Comparison of ENCODE assay signal across 26 mouse cellular contexts in the genomic region with DNA sequence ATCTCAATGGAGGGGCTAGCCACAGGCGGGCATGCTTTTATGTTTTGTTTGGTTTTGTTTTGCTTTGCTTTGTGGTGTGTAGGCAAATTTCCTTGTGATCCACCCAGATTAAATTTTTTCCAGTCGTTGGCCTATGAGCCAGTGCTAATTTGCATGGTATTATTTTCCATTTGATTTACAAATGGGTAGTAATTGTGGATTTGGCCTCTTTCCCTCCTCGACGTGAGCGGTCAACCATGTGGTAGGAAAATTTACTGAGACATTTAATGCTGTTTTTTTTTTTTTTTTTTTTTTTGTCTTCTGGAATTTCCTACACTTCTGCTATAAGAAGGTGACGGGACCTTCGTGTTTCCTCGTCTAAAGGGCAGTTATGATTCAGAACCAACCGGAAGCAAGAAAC. TPM values are rescaled to one million over a fixed set of nuclear protein-coding genes. Genes with fewer than 3 reads are reported as not detected.
DNase-seq lines count a peak whose midpoint lies in the region; ATAC-seq and TF ChIP-seq lines count a peak whose summit lies in the region.
"Had no signal": no experiment of that assay in that cellular context is flagged by ENCODE, and none has a peak within 500 bp of the region (broad histone marks: within the 10 kb centered on the region; RNA-seq: fewer than 3 reads in every experiment).

No protein-coding gene starts in this region.

- H3K4me3 ChIP-seq in kidney, adult 2 months (ENCODE audit: insufficient read depth, low read depth, low read length): no peak overlapping the region
- no peak overlapping the region for H3K4me3 ChIP-seq in kidney, embryonic 16.5 days (ENCODE audit: low read length)
- H3K4me3 ChIP-seq in CH12.LX (replicated peaks in 1 of 3; ENCODE audit: low read depth in 2 of 3, low read length in 2 of 3, poor library complexity in 1 of 3): no peak overlapping the region
- no peak overlapping the region for H3K4me3 ChIP-seq in embryonic facial prominence, embryonic 14.5 days (ENCODE audit: low read depth, low read length)
- no peak overlapping the region for H3K4me3 ChIP-seq in lung, postnatal 0 days (ENCODE audit: low read depth, low read length)
- H3K4me3 ChIP-seq: heart, adult 2 months; heart, embryonic 12.5 days; hindbrain, embryonic 13.5 days; midbrain, embryonic 15.5 days; stomach, embryonic 15.5 days had no signal

- no peak for TF ChIP-seq POLR2A in kidney, adult 2 months (IDR thresholded peaks at IDR 0.05; ENCODE audit: low read depth, low read length)
- no peak for TF ChIP-seq POLR2A in CH12.LX (IDR thresholded peaks at IDR 0.05; ENCODE audit: low read depth, low read length)

- no peak for TF ChIP-seq CTCF in kidney, adult 2 months (conservative IDR thresholded peaks at IDR 0.05; ENCODE audit: insufficient read depth, insufficient read length, low read depth, low read length)
- TF ChIP-seq CTCF in CH12.LX (conservative IDR thresholded peaks at IDR 0.05 in 1 of 2, IDR thresholded peaks at IDR 0.05 in 1 of 2; ENCODE audit: low read depth in 2 of 2, low read length in 2 of 2): no peak
- TF ChIP-seq CTCF in lung, postnatal 0 days (IDR thresholded peaks at IDR 0.05): no peak

- H3K27ac ChIP-seq in kidney, adult 2 months (ENCODE audit: insufficient read depth, low read depth, low read length): no peak overlapping the region
- H3K27ac ChIP-seq in kidney, embryonic 16.5 days (ENCODE audit: low read length): no peak overlapping the region
- no peak overlapping the region for H3K27ac ChIP-seq in CH12.LX (ENCODE audit: insufficient read depth, low read depth)
- H3K27ac ChIP-seq in embryonic facial prominence, embryonic 14.5 days (replicated peaks; ENCODE audit: low read depth, low read length): no peak overlapping the region
- no peak overlapping the region for H3K27ac ChIP-seq in lung, postnatal 0 days (ENCODE audit: low read length)
- H3K27ac ChIP-seq: heart, adult 2 months; midbrain, embryonic 15.5 days; stomach, embryonic 15.5 days had no signal

- ATAC-seq in kidney, embryonic 16.5 days (ENCODE audit: low FRiP score, low TSS enrichment): no peak
- ATAC-seq in embryonic facial prominence, embryonic 14.5 days (ENCODE audit: low read depth): no peak
- no peak for ATAC-seq in lung, postnatal 0 days
- ATAC-seq: forebrain, embryonic 14.5 days; intestine, embryonic 16.5 days; midbrain, embryonic 15.5 days had no signal

- H3K79me2 ChIP-seq in CH12.LX (replicated peaks; ENCODE audit: control insufficient read depth, extremely low read depth, insufficient read depth, poor library complexity, severe bottlenecking): no peaks in the 10 kb centered on the region

- H3K4me1 ChIP-seq in kidney, adult 2 months (ENCODE audit: control insufficient read depth, insufficient read depth, low read length): peaks cover 16% of the 10 kb centered on the region
- H3K4me1 ChIP-seq in kidney, embryonic 16.5 days (ENCODE audit: insufficient read depth, low read length): peaks cover 23% of the 10 kb centered on the region
- H3K4me1 ChIP-seq in CH12.LX (ENCODE audit: control insufficient read depth in 1 of 2, insufficient read depth in 2 of 2): peaks cover 13 to 28% of the 10 kb centered on the region in 2 experiments
- H3K4me1 ChIP-seq in embryonic facial prominence, embryonic 14.5 days (ENCODE audit: control insufficient read depth, insufficient read depth, low read length): peaks cover 15% of the 10 kb centered on the region
- no peaks in the 10 kb centered on the region for H3K4me1 ChIP-seq in lung, postnatal 0 days (ENCODE audit: insufficient read depth, low read depth, low read length)
- H3K4me1 ChIP-seq: midbrain, embryonic 15.5 days; stomach, embryonic 15.5 days had no signal

- TF ChIP-seq RAD21 in CH12.LX (IDR thresholded peaks at IDR 0.05; ENCODE audit: low read depth, low read length): no peak

- no peak overlapping the region for H3K4me2 ChIP-seq in kidney, embryonic 16.5 days (replicated peaks; ENCODE audit: low read depth, low read length)
- peak overlapping the region; percentile 53 for H3K4me2 ChIP-seq in CH12.LX (ENCODE audit: insufficient read depth, low read depth, poor library complexity, severe bottlenecking)
- no peak overlapping the region for H3K4me2 ChIP-seq in embryonic facial prominence, embryonic 14.5 days (ENCODE audit: low read depth, low read length)
- no peak overlapping the region for H3K4me2 ChIP-seq in lung, postnatal 0 days (replicated peaks; ENCODE audit: low read depth, low read length)
- H3K4me2 ChIP-seq: heart, embryonic 12.5 days; hindbrain, embryonic 13.5 days; liver, embryonic 11.5 days; midbrain, embryonic 15.5 days; stomach, embryonic 15.5 days had no signal

- in situ Hi-C loops in CH12.LX (cut with MboI; ENCODE audit: low pct_ligation_motif_present, low pct_unique_long_range_greater_than_20kb, low sequenced_read_pairs): no loop called here

- WGBS in kidney, adult 2 months: 16% methylated on average over 9 of the region's 9 CpGs
- WGBS in kidney, embryonic 16.5 days: 25% methylated on average over 9 of the region's 9 CpGs
- 68% methylated on average over 9 of the region's 9 CpGs for WGBS in embryonic facial prominence, embryonic 14.5 days
- 78% methylated on average over 9 of the region's 9 CpGs for WGBS in lung, postnatal 0 days

- TF ChIP-seq EP300 in CH12.LX (IDR thresholded peaks at IDR 0.05; ENCODE audit: low read length): peak; percentile 44; the same call in 1 of the 2 replicates
- TF ChIP-seq EP300 in lung, postnatal 0 days (IDR thresholded peaks at IDR 0.05): no peak

- dilution Hi-C loops in CH12.LX (cut with MboI; ENCODE audit: extremely low pct_ligation_motif_present, extremely low pct_unique_long_range_greater_than_20kb, low sequenced_read_pairs): no loop called here

- peak; percentile 50 for DNase-seq in kidney, adult 2 months
- DNase-seq in kidney, postnatal 10 days: no peak
- peak; percentile 30 to 37 for DNase-seq in kidney, postnatal 36 days
- DNase-seq in CH12.LX (ENCODE audit: extremely low read depth): peak; percentile 45
- DNase-seq in embryonic facial prominence, embryonic 14.5 days (ENCODE audit: low spot score): peak; percentile 62
- no peak for DNase-seq in lung, postnatal 0 days (ENCODE audit: low spot score)
- DNase-seq: adrenal gland, adult 8-10 months; cerebellum, adult 11 months; cerebellum, adult 9-10 months; embryo, embryonic 11 days; gastrocnemius, postnatal 25 days; heart, adult 2 months; heart, postnatal 4 days; layer of hippocampus, adult 9-11 months; lung, adult 18-20 months; lung, postnatal 10 days; right cerebral cortex, postnatal 25 days had no signal

- H3K27me3 ChIP-seq in kidney, adult 2 months (replicated peaks; ENCODE audit: control insufficient read depth, insufficient read depth, low read length): no peaks in the 10 kb centered on the region
- H3K27me3 ChIP-seq in kidney, embryonic 16.5 days (ENCODE audit: insufficient read depth, low read length): no peaks in the 10 kb centered on the region
- peaks cover 2% of the 10 kb centered on the region for H3K27me3 ChIP-seq in CH12.LX (replicated peaks)
- H3K27me3 ChIP-seq in embryonic facial prominence, embryonic 14.5 days (replicated peaks; ENCODE audit: control insufficient read depth, insufficient read depth, low read length): no peaks in the 10 kb centered on the region
- H3K27me3 ChIP-seq in lung, postnatal 0 days (replicated peaks; ENCODE audit: insufficient read depth, low read length): no peaks in the 10 kb centered on the region
- H3K27me3 ChIP-seq: heart, embryonic 12.5 days; hindbrain, embryonic 13.5 days; midbrain, embryonic 15.5 days; stomach, embryonic 15.5 days had no signal

- H3K36me3 ChIP-seq in kidney, adult 2 months (ENCODE audit: control insufficient read depth, insufficient read depth, low read length): no peaks in the 10 kb centered on the region
- no peaks in the 10 kb centered on the region for H3K36me3 ChIP-seq in kidney, embryonic 16.5 days (ENCODE audit: insufficient read depth, low read length)
- no peaks in the 10 kb centered on the region for H3K36me3 ChIP-seq in CH12.LX (replicated peaks in 1 of 2; ENCODE audit: control insufficient read depth in 1 of 2, insufficient read depth in 1 of 2, low read length in 1 of 2)
- H3K36me3 ChIP-seq in embryonic facial prominence, embryonic 14.5 days (ENCODE audit: control insufficient read depth, insufficient read depth, low read length): no peaks in the 10 kb centered on the region
- H3K36me3 ChIP-seq in lung, postnatal 0 days (ENCODE audit: insufficient read depth, low read length): no peaks in the 10 kb centered on the region
- H3K36me3 ChIP-seq: heart, embryonic 12.5 days; hindbrain, embryonic 13.5 days; midbrain, embryonic 15.5 days; stomach, embryonic 15.5 days had no signal

- no peak overlapping the region for H3K9ac ChIP-seq in kidney, embryonic 16.5 days (replicated peaks; ENCODE audit: low read length)
- no peak overlapping the region for H3K9ac ChIP-seq in CH12.LX (ENCODE audit: insufficient read depth, low read depth)
- no peak overlapping the region for H3K9ac ChIP-seq in embryonic facial prominence, embryonic 14.5 days (ENCODE audit: low read depth, low read length)
- H3K9ac ChIP-seq in lung, postnatal 0 days (replicated peaks; ENCODE audit: low read depth): no peak overlapping the region
- H3K9ac ChIP-seq: heart, embryonic 12.5 days; hindbrain, embryonic 13.5 days; midbrain, embryonic 15.5 days; stomach, embryonic 15.5 days had no signal

- no peaks in the 10 kb centered on the region for H3K9me3 ChIP-seq in kidney, embryonic 16.5 days (ENCODE audit: low read length)
- peaks cover 4% of the 10 kb centered on the region for H3K9me3 ChIP-seq in CH12.LX (replicated peaks; ENCODE audit: low read length)
- H3K9me3 ChIP-seq in embryonic facial prominence, embryonic 14.5 days (ENCODE audit: control insufficient read depth, low read length): 0 out of 2 replicates have a peak, but pooled peaks cover 3% of the 10 kb centered on the region
- no peaks in the 10 kb centered on the region for H3K9me3 ChIP-seq in lung, postnatal 0 days (ENCODE audit: low read length)
- H3K9me3 ChIP-seq: hindbrain, embryonic 13.5 days; midbrain, embryonic 15.5 days; stomach, embryonic 15.5 days had no signal

RNA-seq across cellular contexts. Expression of a gene that starts 18.2 kb away (rescaled TPM):
- 7.5 and 7.6 TPM in 2 replicates for polyA plus RNA-seq in kidney, adult 2 months (2012; rRNA removed)
- polyA plus RNA-seq in kidney, embryonic 16.5 days (2015; fragmentation: Nextera tagmentation; extraction: Ambion mirVana): 2.9 TPM in 2 replicates
- total RNA-seq in CH12.LX (2012; rRNA removed) (0.08 TPM in 1 of 2 replicates, not detected in the other), CH12.LX (2014; rRNA removed) (not detected in 2 replicates)
- not detected in 2 replicates for polyA plus RNA-seq in CH12.LX (2012; ENCODE audit: insufficient read length, low read depth)
- 6.2 and 7.3 TPM in 2 replicates for polyA plus RNA-seq in embryonic facial prominence, embryonic 14.5 days (2014; fragmentation: Nextera tagmentation; extraction: Ambion mirVana)
- 8.4 and 12.5 TPM in 2 replicates for polyA plus RNA-seq in lung, postnatal 0 days (2015; fragmentation: Nextera tagmentation; extraction: Ambion mirVana)
- total RNA-seq: neutrophil, adult 5-6 weeks had no signal

RNA-seq across cellular contexts. Expression of a gene that starts 54.6 kb away (rescaled TPM):
- polyA plus RNA-seq in kidney, adult 2 months (2012; rRNA removed): 85.9 and 102 TPM in 2 replicates
- 375 and 395 TPM in 2 replicates for polyA plus RNA-seq in kidney, embryonic 16.5 days (2015; fragmentation: Nextera tagmentation; extraction: Ambion mirVana)
- total RNA-seq in CH12.LX (2012; rRNA removed) (89.6 and 93.1 TPM in 2 replicates), CH12.LX (2014; rRNA removed) (104 and 111 TPM in 2 replicates)
- polyA plus RNA-seq in CH12.LX (2012; ENCODE audit: insufficient read length, low read depth): 203 and 220 TPM in 2 replicates
- polyA plus RNA-seq in embryonic facial prominence, embryonic 14.5 days (2014; fragmentation: Nextera tagmentation; extraction: Ambion mirVana): 432 and 435 TPM in 2 replicates
- polyA plus RNA-seq in lung, postnatal 0 days (2015; fragmentation: Nextera tagmentation; extraction: Ambion mirVana): 305 TPM in 2 replicates

Comparison
In these comparisons a context has a peak if more than half of its experiments do, and no peak if none do; other contexts are left out.
1. DNase-seq: peak in kidney, adult 2 months (single experiment), kidney, postnatal 36 days (2 of 2), CH12.LX (single experiment) and embryonic facial prominence, embryonic 14.5 days (single experiment); none in kidney, postnatal 10 days (single experiment) and lung, postnatal 0 days (single experiment).